Mouse (Mus musculus) kidney, embryonic 16.5 days (tissue): Measurements from ENCODE around the gene Tfrc. TPM values are rescaled to one million over a fixed set of nuclear protein-coding genes. Genes with fewer than 3 reads are reported as not detected.

Source experiments
- ATAC-seq: fragments of 200-750 bp; cut with Nextera tagmentation; 2 replicates; pipeline ENCODE4 v1.8.0; 2017; ENCODE audit warnings: moderate TSS enrichment; ENCODE audit not compliant: low FRiP score, low TSS enrichment
- H3K27ac ChIP-seq: fragments of 300-500 bp; sonication (generic); 2 replicates; pipeline ENCODE4 v1.5.1; 2014; ENCODE audit warnings: low read length
- H3K27me3 ChIP-seq: fragments of 300-500 bp; sonication (generic); 2 replicates; pipeline ENCODE4 v1.6.1; 2014; ENCODE audit warnings: low read length, control low read depth, mixed read lengths; ENCODE audit not compliant: insufficient read depth
- H3K36me3 ChIP-seq: fragments of 300-500 bp; sonication (generic); 2 replicates; pipeline ENCODE4 v1.6.1; 2014; ENCODE audit warnings: low read length, control low read depth, mixed read lengths; ENCODE audit not compliant: insufficient read depth
- H3K4me1 ChIP-seq: fragments of 300-500 bp; sonication (generic); 2 replicates; pipeline ENCODE4 v1.6.1; 2014; ENCODE audit warnings: low read length, control low read depth, mixed read lengths; ENCODE audit not compliant: insufficient read depth
- H3K4me2 ChIP-seq: fragments of 300-500 bp; sonication (generic); replicated peaks from 2 replicates; pipeline ENCODE4 v1.6.1; 2014; ENCODE audit warnings: low read depth, low read length
- H3K4me3 ChIP-seq: fragments of 300-500 bp; sonication (generic); 2 replicates; pipeline ENCODE4 v1.5.1; 2014; ENCODE audit warnings: mild to moderate bottlenecking, low read length
- H3K9ac ChIP-seq: fragments of 300-500 bp; sonication (generic); replicated peaks from 2 replicates; pipeline ENCODE4 v1.6.1; 2014; ENCODE audit warnings: low read length
- H3K9me3 ChIP-seq: fragments of 300-500 bp; sonication (generic); 2 replicates; pipeline ENCODE4 v1.6.1; 2016; ENCODE audit warnings: low read length, control low read depth
- WGBS: fragments of 180-500 bp; shearing (Covaris S2); extraction: QIAGEN DNeasy Blood & Tissue Kit; methylation state at CpG from one replicate; pipeline ENCODE4 v1.1.7; 2014; 5-methylcytosine and 5-hydroxymethylcytosine counted together
- polyA plus RNA-seq: library from polyadenylated mRNA; unstranded; fragments of >200 nt; fragmentation: Nextera tagmentation; extraction: Ambion mirVana; gene quantifications from 2 replicates; pipeline ENCODE4 v1.2.1, GENCODE M21; 2015

Tfrc gene
- polyA plus RNA-seq, 1 experiment from 2014 or later = 46.5 TPM

DNA sequence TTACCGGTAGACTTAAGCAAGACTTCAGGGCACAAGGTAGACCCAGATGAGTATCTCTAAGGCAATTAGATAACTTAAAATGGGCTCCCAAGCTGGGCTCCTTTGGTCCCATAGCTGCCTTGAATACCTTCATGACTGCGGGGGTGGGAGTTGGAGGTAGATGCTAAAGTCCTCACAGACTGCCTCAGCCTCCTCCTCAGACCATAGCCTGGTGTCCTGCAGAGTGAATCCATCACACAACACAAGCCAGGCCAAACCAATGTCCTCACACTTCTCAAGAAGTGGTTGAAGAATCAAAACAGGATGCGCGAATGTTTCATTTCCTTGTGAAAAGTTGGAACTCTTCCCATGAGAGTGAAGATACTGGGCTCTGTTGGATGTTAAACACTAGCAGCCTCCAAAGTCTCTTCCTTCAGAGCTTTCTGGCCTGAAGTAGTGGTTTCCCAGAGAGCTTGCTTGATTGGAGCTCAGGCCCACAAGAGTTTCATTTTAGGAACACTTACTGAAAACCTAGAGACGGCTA lies 15.4 kb upstream of the Tfrc start:
- no peaks in the 10 kb centered on the region for H3K9me3 ChIP-seq
- no peak overlapping the region for H3K27ac ChIP-seq
- no peak overlapping the region for H3K4me2 ChIP-seq
- no peaks in the 10 kb centered on the region for H3K36me3 ChIP-seq
- no peak overlapping the region for H3K4me3 ChIP-seq
- H3K9ac ChIP-seq = no peak overlapping the region
- H3K4me1 ChIP-seq = no peaks in the 10 kb centered on the region
- WGBS = 93% methylated on average over 5 of the region's 5 CpGs
- H3K27me3 ChIP-seq = no peaks in the 10 kb centered on the region
- no peak for ATAC-seq

DNA sequence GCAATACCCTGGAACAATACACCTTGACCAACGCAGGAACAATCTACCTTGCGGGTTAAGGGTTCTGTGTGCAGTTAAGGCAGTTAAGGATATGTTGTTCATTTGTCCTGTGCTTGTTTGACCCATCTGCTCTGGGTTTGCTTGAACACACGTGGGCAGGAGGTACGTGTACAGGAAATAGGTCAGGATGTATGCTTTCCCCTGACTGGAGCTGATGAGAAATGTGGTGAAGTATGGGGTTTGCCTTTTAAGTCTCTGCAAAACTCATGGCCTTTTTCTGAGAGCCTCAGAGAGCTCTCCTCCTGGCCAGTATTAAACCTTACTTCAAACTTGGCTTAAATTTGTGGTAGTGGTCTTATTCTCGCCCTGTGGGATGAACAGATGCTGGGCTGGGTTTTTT lies 14.8 kb upstream of the Tfrc start:
- Histone ChIP-seq H3K27ac (no peak overlapping the region), H3K4me1 (no peaks in the 10 kb centered on the region), H3K9me3 (no peaks in the 10 kb centered on the region), H3K36me3 (no peaks in the 10 kb centered on the region), H3K4me2 (no peak overlapping the region), H3K9ac (no peak overlapping the region), H3K4me3 (no peak overlapping the region), H3K27me3 (no peaks in the 10 kb centered on the region)
- 75% methylated on average over 5 of the region's 5 CpGs for WGBS
- ATAC-seq = no peak

DNA sequence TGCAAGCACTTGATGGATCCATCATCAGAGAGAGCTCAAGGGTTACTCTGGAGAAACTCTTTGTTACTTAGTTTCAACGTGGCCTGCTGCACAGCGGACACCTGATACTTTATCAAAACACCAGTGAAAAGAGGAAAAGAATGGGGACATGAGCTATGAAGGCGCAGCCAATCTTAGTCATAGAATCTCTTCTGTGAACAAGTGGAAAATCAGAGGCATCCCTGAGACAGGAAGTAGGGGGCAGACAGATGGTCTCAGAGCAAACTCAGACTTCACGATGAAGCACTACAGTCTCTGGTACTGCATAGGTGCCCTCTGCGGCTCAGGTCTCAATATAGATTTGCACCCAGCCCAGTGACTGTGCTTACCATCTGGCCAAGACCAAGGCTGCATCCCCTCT lies 14.0 kb upstream of the Tfrc start:
- no peak overlapping the region for H3K27ac ChIP-seq
- 0 out of 2 replicates have a peak, but pooled peaks have one; percentile 23 for ATAC-seq
- no peak overlapping the region for H3K9ac ChIP-seq
- H3K36me3 ChIP-seq = no peaks in the 10 kb centered on the region
- WGBS = 38% methylated on average over 5 of the region's 5 CpGs
- H3K4me3 ChIP-seq = no peak overlapping the region
- H3K4me1 ChIP-seq = no peaks in the 10 kb centered on the region
- H3K27me3 ChIP-seq = no peaks in the 10 kb centered on the region
- no peak overlapping the region for H3K4me2 ChIP-seq
- no peaks in the 10 kb centered on the region for H3K9me3 ChIP-seq

DNA sequence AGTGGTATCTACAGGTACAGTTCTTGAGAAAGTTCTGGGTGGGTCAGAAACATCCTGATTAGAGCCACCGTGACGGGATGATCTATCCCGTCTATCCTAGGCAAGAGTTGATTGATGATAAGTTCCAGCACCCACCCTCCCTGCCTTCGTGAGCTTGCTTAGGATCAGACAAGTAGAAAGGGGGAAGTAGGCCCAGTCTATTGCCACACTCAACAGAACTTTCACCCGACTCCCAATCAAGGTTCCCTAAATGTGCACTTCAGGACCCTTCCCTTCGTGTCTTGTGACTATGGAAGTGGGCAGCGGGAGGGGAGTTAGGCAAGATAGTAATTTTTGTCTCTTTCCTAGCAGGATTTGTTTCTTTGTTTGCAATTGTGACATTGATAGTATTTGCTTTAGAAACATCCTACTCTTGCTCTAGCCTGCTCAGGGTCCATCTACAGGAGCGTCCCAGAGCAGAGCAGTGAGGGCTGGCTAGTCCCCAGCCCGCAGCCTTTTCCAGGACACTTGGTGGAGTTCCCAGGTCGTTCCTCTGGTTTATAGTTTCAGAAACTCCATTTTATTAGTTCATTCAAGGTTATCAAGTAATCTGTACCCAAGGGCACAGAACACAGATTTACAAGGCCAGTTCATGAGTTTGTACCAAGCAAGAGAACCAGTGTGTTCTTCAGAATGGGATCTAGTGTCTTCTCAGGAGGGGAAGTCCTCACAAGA lies 13.4 kb upstream of the Tfrc start:
- whole genome bisulfite sequencing = 80% methylated on average over 10 of the region's 10 CpGs
- Histone ChIP-seq H3K4me1 (no peaks in the 10 kb centered on the region), H3K4me2 (no peak overlapping the region), H3K27ac (no peak overlapping the region), H3K27me3 (no peaks in the 10 kb centered on the region), H3K4me3 (no peak overlapping the region), H3K36me3 (no peaks in the 10 kb centered on the region), H3K9ac (no peak overlapping the region), H3K9me3 (no peaks in the 10 kb centered on the region)
- no peak for ATAC-seq

DNA sequence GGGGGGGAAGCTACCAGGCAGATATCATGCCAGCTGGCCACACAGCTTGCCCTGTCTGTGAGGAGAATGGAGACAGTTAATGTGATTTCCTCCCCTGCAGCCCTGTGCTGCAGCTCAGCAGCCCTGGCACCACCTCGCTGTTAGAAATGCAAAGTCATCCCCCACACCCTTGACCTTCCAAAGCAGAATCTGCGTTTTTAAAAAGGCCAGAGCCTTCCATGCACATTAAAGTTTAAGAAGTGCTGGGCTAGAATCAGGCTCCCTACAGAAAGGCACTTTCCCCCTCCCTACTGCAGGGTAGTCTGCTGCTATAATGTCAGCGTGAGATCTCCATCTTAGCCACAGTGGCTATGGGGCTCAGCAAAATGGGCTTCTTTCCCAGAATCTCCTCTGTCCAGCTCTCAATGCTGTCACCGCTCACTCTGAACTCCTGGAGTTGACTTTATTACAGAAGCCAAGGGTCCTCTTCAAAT lies 10.8 kb upstream of the Tfrc start:
- WGBS = 36% methylated on average over 4 of the region's 4 CpGs
- Histone ChIP-seq H3K4me1 (no peaks in the 10 kb centered on the region), H3K27ac (no peak overlapping the region), H3K27me3 (no peaks in the 10 kb centered on the region), H3K4me3 (no peak overlapping the region), H3K36me3 (no peaks in the 10 kb centered on the region), H3K4me2 (no peak overlapping the region), H3K9me3 (no peaks in the 10 kb centered on the region), H3K9ac (no peak overlapping the region)
- ATAC-seq = no peak

DNA sequence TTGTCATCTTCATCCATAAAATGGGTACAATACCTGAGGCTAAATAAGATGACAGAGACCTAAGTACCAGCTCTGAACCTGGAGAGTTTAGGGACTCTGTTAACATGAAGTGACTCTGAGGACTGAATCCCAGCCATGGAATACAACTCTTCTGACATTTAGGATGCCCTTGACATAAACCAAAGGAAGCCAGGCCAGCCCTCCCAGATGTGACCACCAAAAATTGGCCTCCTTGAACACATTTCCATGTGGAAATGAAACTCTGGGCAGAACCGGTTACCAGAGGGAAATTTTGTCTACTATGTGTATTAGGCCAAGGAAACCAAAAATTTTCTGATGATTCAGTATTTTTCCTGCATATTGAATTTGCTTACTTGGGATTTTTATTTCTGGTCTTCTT lies 9.6 kb upstream of the Tfrc start:
- H3K36me3 ChIP-seq = no peaks in the 10 kb centered on the region
- 84% methylated on average over 1 of the region's 1 CpGs for WGBS
- no peak overlapping the region for H3K4me3 ChIP-seq
- no peak overlapping the region for H3K27ac ChIP-seq
- no peak overlapping the region for H3K9ac ChIP-seq
- H3K4me2 ChIP-seq = no peak overlapping the region
- ATAC-seq = no peak
- no peaks in the 10 kb centered on the region for H3K27me3 ChIP-seq
- H3K4me1 ChIP-seq = no peaks in the 10 kb centered on the region
- H3K9me3 ChIP-seq = no peaks in the 10 kb centered on the region

DNA sequence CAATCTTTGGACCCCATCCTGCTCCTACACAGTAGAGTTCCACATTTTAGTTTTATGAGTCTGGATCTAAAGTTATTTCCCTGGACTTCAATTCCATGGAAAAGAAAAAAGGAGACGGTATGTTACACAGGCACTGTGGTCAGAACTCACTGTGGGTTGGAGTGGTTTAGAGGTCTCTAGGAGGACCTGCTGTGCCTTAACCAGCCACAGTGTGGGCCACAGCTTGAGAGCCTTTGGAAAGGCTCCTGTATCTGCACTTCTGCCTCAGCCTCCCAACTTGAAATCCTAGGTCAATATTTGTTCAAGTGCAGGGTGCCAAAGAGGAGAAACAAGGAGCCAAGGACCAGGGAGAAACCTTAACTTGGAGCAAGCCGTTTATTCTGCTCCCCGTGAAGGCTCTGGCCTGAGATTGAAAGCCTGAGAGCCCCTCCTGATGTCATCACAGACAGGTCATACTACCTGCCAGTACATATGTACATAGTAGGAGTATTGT lies 6.5 kb upstream of the Tfrc start:
- Histone ChIP-seq H3K4me3 (no peak overlapping the region), H3K27ac (no peak overlapping the region), H3K9me3 (no peaks in the 10 kb centered on the region), H3K36me3 (no peaks in the 10 kb centered on the region), H3K27me3 (no peaks in the 10 kb centered on the region), H3K4me2 (no peak overlapping the region), H3K9ac (no peak overlapping the region), H3K4me1 (no peaks in the 10 kb centered on the region)
- 66% methylated on average over 3 of the region's 3 CpGs for WGBS
- ATAC-seq = no peak

DNA sequence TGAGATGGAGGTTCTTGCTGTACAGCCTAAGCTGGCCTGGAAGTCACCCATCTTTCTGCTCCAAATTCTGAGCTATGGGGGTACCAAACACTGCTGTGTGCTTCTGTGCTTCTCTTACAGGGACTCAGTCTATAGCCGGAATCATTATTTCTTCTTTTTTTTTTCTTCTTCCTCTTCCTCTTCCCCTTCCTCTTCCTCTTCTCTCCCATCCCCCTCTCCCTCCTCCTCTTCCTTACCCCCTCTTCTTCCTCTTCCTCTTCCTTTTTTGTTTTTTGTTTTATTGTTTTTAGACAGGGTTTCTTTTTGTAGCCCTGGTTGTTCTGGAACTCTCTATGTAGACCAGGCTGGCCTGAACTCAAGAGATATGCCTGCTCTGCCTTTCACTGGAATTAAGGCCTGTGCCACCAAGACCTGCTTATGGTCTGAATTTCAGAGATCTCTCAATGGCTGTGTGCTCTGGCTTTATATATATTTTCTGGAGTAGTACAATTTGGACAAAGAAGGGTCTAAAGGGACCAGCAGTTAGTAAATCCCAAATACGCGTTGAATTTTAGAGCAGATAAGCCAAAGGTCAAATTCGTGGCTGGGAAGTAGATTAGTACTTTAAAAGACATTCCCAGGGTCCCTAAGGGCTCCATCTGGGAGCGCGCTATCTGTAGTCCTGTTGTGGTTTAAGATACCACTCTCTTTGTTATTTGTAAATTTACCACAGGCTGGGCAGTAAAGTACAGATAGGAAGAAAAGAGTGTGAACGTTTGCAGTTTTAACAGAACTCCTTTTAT lies 967 bp upstream of the Tfrc start:
- Histone ChIP-seq H3K9ac (0 out of 2 replicates have a peak overlapping the region, but pooled peaks have one; percentile 1), H3K4me2 (peak overlapping the region; percentile 83), H3K9me3 (no peaks in the 10 kb centered on the region), H3K27ac (peak overlapping the region; percentile 93), H3K36me3 (no peaks in the 10 kb centered on the region), H3K4me3 (peak overlapping the region; percentile 78), H3K27me3 (no peaks in the 10 kb centered on the region), H3K4me1 (peaks cover 13% of the 10 kb centered on the region)
- 51% methylated on average over 7 of the region's 7 CpGs for WGBS
- ATAC-seq = no peak

DNA sequence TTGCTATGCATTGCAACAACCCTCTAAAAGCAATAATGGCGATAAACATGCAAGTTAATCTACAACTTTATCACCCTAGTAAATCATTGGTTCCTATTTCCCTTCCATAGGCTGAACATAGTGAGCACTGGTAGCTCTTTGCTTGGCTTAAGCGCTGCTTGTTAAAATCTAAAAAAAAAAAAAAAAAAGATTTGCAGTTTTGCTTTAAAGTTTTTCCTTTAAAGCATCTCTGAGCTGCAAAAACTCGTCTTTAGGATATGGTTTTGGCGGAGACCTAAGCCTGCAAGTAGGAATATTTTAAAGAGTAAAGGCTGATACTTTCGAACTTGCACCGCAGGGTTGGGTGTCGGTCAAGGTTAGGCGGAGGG lies 392 bp upstream of the Tfrc start:
- Histone ChIP-seq H3K4me2 (peak overlapping the region; percentile 83), H3K27me3 (no peaks in the 10 kb centered on the region), H3K36me3 (no peaks in the 10 kb centered on the region), H3K9ac (peak overlapping the region; percentile 83; the same call in 1 of the 2 replicates), H3K4me1 (peaks cover 13% of the 10 kb centered on the region), H3K27ac (peak overlapping the region; percentile 93), H3K9me3 (no peaks in the 10 kb centered on the region), H3K4me3 (peak overlapping the region; percentile 78)
- no peak for ATAC-seq
- WGBS = 7% methylated on average over 8 of the region's 8 CpGs

DNA sequence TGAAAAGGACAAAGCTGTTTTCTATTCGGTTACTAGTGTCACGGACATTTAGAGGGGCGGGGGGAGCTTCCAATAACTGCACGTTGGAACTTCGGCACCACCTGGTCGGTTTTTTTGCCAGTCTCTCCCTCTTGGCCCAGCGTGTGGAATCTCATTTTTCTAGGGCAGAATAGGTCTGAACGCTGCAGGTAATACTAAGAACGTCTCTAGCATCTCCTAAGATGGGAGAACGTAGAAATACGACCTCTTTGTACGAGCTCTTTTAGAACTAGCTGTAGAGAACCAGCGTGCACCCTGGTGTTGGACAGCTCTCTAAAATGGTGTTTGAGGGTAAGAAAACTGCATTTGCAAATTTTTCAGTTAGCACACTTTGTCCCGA lies 670 bp downstream of the Tfrc start:
- H3K4me2 ChIP-seq = peak overlapping the region; percentile 83
- under 1% methylated on average over 14 of the region's 14 CpGs for WGBS
- H3K9ac ChIP-seq = peak overlapping the region; percentile 83
- no peaks in the 10 kb centered on the region for H3K27me3 ChIP-seq
- peaks cover 13% of the 10 kb centered on the region for H3K4me1 ChIP-seq
- no peak for ATAC-seq
- no peaks in the 10 kb centered on the region for H3K9me3 ChIP-seq
- H3K36me3 ChIP-seq = no peaks in the 10 kb centered on the region
- peak overlapping the region; percentile 78 for H3K4me3 ChIP-seq
- H3K27ac ChIP-seq = peak overlapping the region; percentile 93
